Mouse (Mus musculus): ENCODE data around the gene Eps15. TPM values are rescaled to one million over a fixed set of nuclear protein-coding genes. Genes with fewer than 3 reads are reported as not detected.

The Eps15 gene
- polyA plus RNA-seq (2012; rRNA removed) = 42.1 and 70.3 TPM in 2 replicates

GRCm38 (mm10) chr4:109279689-109280458 lies at the start of gene Eps15:
Gene Eps15, plus strand, starts transcription at chr4:109280268.
- peak; percentile 94 for DNase-seq (ENCODE audit: low read depth)
- TF ChIP-seq POLR2A (IDR thresholded peaks at IDR 0.05; ENCODE audit: borderline replicate concordance, extremely low read depth, insufficient read depth, insufficient read length, poor library complexity, severe bottlenecking) = no peak

DNA sequence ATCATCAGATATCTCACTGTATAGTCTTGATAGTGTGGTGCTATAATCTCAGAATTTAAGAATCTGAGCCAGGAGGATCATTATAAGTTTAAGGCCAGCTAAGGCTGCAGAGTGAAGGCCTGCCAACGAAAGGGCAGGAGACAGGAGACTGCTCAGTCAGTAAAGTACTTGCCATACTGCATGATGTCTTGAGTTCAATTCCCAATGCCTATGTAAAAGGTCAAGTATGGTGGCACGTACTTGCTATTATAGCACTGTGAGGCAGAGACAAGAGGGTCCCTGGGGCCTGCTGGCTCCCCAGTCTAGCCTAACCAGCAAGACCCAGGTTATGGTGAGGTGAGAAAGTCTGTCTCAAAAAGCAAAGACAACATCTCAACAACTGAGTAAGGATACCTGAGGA lies 45.9 kb upstream of the Eps15 start, which contains the start of gene Calr4:
Gene Calr4 (plus strand): TSS at position 301 of the 400 bp plus-strand sequence.
- no peak for DNase-seq (ENCODE audit: low read depth)

DNA sequence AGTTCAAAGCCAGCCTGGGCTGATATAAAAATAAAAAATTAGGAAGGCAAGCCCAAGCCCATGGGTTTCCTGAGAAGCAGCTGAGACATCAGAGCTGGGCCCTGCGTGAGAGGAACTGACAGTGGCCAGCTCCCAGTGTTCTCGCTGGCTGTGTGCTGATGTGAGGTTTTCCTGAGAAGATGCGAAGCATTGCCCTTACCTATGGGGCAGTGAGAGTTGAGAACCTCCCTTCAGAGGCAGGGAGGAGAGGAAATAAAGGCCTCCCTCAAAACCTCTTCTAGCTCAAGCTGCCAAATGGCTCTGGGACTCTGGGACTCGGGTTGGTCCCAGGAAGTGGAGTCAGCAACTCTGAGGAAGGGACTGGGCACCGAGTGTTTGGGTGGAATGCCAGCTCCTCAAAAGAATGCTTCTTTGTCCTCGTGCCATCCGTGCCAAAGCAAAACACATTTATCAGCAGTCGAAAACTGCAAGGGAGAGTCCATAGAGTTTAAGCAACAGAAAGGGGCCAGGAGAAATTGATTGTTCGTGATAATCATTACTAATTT lies 45.2 kb upstream of the Eps15 start:
- peak; percentile 63 for DNase-seq (ENCODE audit: low read depth)
- no peak for TF ChIP-seq CTCF (IDR thresholded peaks at IDR 0.05; ENCODE audit: borderline replicate concordance, extremely low read depth, insufficient read depth, insufficient read length)
- no peak for TF ChIP-seq POLR2A (IDR thresholded peaks at IDR 0.05; ENCODE audit: borderline replicate concordance, extremely low read depth, insufficient read depth, insufficient read length, poor library complexity, severe bottlenecking)

More for the DNA sequence above, 45.9 kb upstream of the Eps15 start, which contains the start of gene Calr4:
- TF ChIP-seq CTCF (IDR thresholded peaks at IDR 0.05; ENCODE audit: borderline replicate concordance, extremely low read depth, insufficient read depth, insufficient read length) (no peak), POLR2A (IDR thresholded peaks at IDR 0.05; ENCODE audit: borderline replicate concordance, extremely low read depth, insufficient read depth, insufficient read length, poor library complexity, severe bottlenecking) (no peak)

DNA sequence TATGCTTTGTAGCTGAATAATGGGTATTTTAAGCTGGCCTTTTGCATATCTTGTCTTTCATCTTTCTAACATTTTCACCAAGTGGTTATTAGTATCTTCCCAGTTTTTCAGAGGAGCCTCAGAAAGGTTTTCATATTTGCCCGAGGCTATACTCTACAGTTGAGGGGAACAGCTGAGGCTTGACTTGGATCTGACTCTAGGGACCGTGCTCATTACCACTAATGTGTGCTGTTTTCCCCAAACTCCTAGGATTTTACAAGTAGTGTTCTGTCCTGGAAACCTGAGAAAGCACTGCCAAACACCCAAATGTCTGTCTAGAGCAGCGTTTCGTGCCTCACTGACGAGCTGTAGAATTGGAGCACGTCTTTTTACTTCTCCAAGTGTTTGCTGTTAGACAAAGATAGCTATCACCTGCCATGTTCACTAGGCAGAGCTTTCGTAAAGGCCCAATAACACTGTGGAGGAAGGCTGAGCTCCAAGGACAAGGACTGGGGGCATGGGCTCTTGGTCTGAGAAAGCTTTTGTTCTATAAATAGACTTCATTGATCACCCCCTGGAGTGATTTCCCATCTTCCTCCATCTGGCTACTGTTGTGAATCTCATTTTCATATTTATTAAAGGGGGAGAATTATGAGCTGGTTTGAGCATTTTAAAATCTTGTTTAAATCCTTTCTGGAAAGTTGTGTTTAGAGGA lies 43.7 kb upstream of the Eps15 start:
- DNase-seq (ENCODE audit: low read depth) = peak; percentile 45
- TF ChIP-seq POLR2A (IDR thresholded peaks at IDR 0.05; ENCODE audit: borderline replicate concordance, extremely low read depth, insufficient read depth, insufficient read length, poor library complexity, severe bottlenecking) (no peak), CTCF (IDR thresholded peaks at IDR 0.05; ENCODE audit: borderline replicate concordance, extremely low read depth, insufficient read depth, insufficient read length) (no peak)

- DNase-seq (ENCODE audit: low read depth) = peak; percentile 65
- TF ChIP-seq POLR2A (IDR thresholded peaks at IDR 0.05; ENCODE audit: borderline replicate concordance, extremely low read depth, insufficient read depth, insufficient read length, poor library complexity, severe bottlenecking) (no peak), CTCF (IDR thresholded peaks at IDR 0.05; ENCODE audit: borderline replicate concordance, extremely low read depth, insufficient read depth, insufficient read length) (no peak)
These were observed 41.4 kb upstream of the Eps15 start for GRCm38 (mm10) chr4:109238428-109239268.

DNA sequence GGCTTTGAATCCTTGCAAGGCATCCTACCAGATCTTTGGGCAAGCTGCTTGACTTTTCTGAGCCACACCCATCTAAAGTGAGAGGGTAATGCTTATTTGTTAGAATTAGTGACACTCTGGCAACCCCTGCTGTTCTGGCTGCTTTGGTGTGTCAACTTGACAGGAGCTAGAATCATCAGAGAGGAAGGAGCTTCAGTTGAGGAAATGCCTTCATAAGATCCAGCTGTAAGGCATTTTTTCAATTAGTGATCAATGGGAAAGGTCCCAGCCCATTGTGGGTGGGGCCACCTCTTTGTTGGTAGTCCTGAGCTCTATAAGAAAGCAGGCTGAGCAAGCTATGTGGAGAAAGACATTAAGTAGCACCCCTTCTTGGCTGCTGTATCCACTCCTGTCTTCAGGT lies 38.8 kb upstream of the Eps15 start:
- no peak for DNase-seq (ENCODE audit: low read depth)
- no peak for TF ChIP-seq CTCF (IDR thresholded peaks at IDR 0.05; ENCODE audit: borderline replicate concordance, extremely low read depth, insufficient read depth, insufficient read length)

GRCm38 (mm10) chr4:109241934-109242333 lies 38.1 kb upstream of the Eps15 start:
- DNase-seq (ENCODE audit: low read depth) = peak; percentile 85
- TF ChIP-seq CTCF (IDR thresholded peaks at IDR 0.05; ENCODE audit: borderline replicate concordance, extremely low read depth, insufficient read depth, insufficient read length) (no peak), POLR2A (IDR thresholded peaks at IDR 0.05; ENCODE audit: borderline replicate concordance, extremely low read depth, insufficient read depth, insufficient read length, poor library complexity, severe bottlenecking) (no peak)

DNA sequence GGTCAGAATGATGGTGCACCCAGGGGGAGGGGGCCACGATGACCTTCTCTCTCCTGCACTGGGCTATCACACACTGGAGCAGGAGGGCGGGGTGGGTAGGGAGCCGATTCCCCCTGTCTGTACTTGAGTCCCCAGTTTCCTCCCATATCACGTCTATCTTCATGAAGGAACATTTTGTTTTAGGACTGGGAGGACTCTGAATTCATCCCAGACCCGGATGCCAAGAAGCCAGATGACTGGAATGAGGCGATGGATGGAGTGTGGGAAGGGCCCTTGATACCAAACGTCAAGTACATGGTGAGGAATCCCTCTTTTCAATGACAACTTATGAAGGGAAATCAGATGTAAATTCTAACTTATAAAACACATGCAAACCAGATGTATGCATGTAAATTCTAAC lies 35.6 kb upstream of the Eps15 start:
- TF ChIP-seq POLR2A (IDR thresholded peaks at IDR 0.05; ENCODE audit: borderline replicate concordance, extremely low read depth, insufficient read depth, insufficient read length, poor library complexity, severe bottlenecking) (no peak), CTCF (IDR thresholded peaks at IDR 0.05; ENCODE audit: borderline replicate concordance, extremely low read depth, insufficient read depth, insufficient read length) (no peak)
- DNase-seq (ENCODE audit: low read depth) = no peak

DNA sequence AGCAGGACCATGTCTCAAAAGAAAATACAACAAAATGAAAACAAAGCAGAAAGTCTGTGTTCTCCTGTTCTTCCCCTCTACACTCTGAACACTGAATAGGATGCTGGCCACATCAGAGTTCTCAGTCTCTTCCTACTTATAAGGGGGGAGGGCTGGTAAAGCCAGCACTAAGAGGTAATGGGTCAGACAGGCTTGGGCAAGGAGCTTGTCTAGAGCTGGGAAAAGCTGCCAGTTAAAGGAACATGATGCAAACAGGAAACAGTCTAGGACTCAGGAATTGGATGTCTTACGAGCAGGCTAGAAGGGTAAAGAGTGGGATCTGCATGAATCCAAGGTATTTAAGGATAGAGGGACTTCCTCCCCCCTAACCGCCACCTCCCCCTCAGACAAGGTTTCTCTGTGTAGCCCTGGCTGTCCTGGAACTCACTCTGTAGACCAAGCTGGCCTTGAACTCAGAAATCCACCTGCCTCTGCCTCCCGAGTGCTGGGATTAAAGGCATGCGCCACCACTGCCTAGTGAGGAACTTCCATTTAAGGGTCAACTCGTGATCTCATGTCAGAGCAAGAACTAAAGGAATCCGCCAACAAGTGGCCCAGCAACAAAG lies 35.0 kb upstream of the Eps15 start:
- DNase-seq (ENCODE audit: low read depth) = no peak
- no peak for TF ChIP-seq CTCF (IDR thresholded peaks at IDR 0.05; ENCODE audit: borderline replicate concordance, extremely low read depth, insufficient read depth, insufficient read length)
- no peak for TF ChIP-seq POLR2A (IDR thresholded peaks at IDR 0.05; ENCODE audit: borderline replicate concordance, extremely low read depth, insufficient read depth, insufficient read length, poor library complexity, severe bottlenecking)

GRCm38 (mm10) chr4:109251605-109252004 lies 28.5 kb upstream of the Eps15 start:
- TF ChIP-seq CTCF (IDR thresholded peaks at IDR 0.05; ENCODE audit: borderline replicate concordance, extremely low read depth, insufficient read depth, insufficient read length) (peak; percentile 48; the same call in 1 of the 2 replicates), POLR2A (IDR thresholded peaks at IDR 0.05; ENCODE audit: borderline replicate concordance, extremely low read depth, insufficient read depth, insufficient read length, poor library complexity, severe bottlenecking) (no peak)
- no peak for DNase-seq (ENCODE audit: low read depth)
